Mouse (Mus musculus) E14TG2a.4 (cell line): ENCODE data around the gene Ptchd4.

Experiments
- CTCF ChIP-seq: conservative IDR thresholded peaks from 2 replicates; pipeline ENCODE4 v1.5.1; 2014; ENCODE audit warnings: low read length
- NANOG ChIP-seq: IDR thresholded peaks from 2 replicates; pipeline ENCODE4 v1.6.1; 2014; ENCODE audit warnings: borderline replicate concordance, low read length, mixed read lengths
- POU5F1 ChIP-seq: IDR thresholded peaks from 2 replicates; pipeline ENCODE4 v1.6.1; 2014; ENCODE audit warnings: low read length, borderline replicate concordance

DNA sequence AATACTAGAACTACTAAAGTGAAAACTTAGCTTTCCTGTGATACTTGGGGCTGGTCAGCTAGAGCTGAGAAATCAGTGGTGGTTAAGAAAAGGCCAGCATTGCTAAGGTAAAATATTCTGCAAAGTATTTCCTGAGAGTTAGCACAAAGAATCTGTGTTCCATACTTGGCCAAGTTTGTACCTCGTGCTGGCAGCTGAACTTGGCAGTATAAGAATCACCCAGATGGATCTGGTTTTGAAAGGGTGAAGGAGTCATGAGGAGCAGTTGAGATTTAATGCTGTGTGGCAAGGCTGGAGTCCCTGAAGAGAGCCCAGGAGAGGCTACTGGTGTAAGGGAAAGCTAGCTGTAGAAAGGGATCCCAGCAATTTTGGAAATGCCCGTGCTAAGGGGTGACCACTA is 140.7 kb downstream of the Ptchd4 start:
- no peak for TF ChIP-seq CTCF
- TF ChIP-seq NANOG, result no peak
- TF ChIP-seq POU5F1, result no peak
